Mouse (Mus musculus) kidney, adult 11 months (tissue): Measurements from ENCODE around the gene Zic1.

Source experiments
- DNase-seq: peaks from one replicate; pipeline ENCODE4 v3.0.0; 2022

Gene Zic1

GRCm38 (mm10) chr9:91366999-91367811 lies 1.6 kb upstream of the Zic1 start:
- DNase-seq: no peak

GRCm38 (mm10) chr9:91366226-91366998 lies 802 bp upstream of the Zic1 start:
- no peak for DNase-seq

GRCm38 (mm10) chr9:91364971-91365501 lies 574 bp downstream of the Zic1 start:
- DNase-seq: no peak

- DNase-seq: no peak
Observed at GRCm38 (mm10) chr9:91364127-91364970, 1.3 kb downstream of the Zic1 start.

- no peak for DNase-seq
Observed at GRCm38 (mm10) chr9:91363814-91364126, 1.8 kb downstream of the Zic1 start.

- DNase-seq: no peak
Observed at GRCm38 (mm10) chr9:91363011-91363730, 2.4 kb downstream of the Zic1 start.

- DNase-seq: no peak
Observed at GRCm38 (mm10) chr9:91361856-91362601, 3.6 kb downstream of the Zic1 start, which contains the start of gene Zic4. Zic4 (plus strand) TSS chr9:91362413.

- DNase-seq: no peak
Observed at GRCm38 (mm10) chr9:91361033-91361855, 4.4 kb downstream of the Zic1 start.

- DNase-seq: no peak
Observed at GRCm38 (mm10) chr9:91360151-91361032, 5.2 kb downstream of the Zic1 start.

- DNase-seq: no peak
Observed at GRCm38 (mm10) chr9:91358851-91359687, 6.5 kb downstream of the Zic1 start.

GRCm38 (mm10) chr9:91357321-91357720 lies 8.3 kb downstream of the Zic1 start:
- DNase-seq: no peak

- no peak for DNase-seq
Observed at GRCm38 (mm10) chr9:91356353-91356740, 9.3 kb downstream of the Zic1 start.

GRCm38 (mm10) chr9:91355629-91356352 lies 9.8 kb downstream of the Zic1 start:
- DNase-seq: no peak

GRCm38 (mm10) chr9:91355270-91355589 lies 10.4 kb downstream of the Zic1 start:
- no peak for DNase-seq

- DNase-seq: no peak
Observed at GRCm38 (mm10) chr9:91354434-91355269, 11.0 kb downstream of the Zic1 start.

GRCm38 (mm10) chr9:91353551-91354433 lies 11.8 kb downstream of the Zic1 start:
- no peak for DNase-seq
